Mouse (Mus musculus) liver, postnatal 0 days (tissue): Measurements from ENCODE around the gene Map4k2. TPM values are rescaled to one million over a fixed set of nuclear protein-coding genes. Genes with fewer than 3 reads are reported as not detected.
A peak's percentile ranks its signal among the peaks of the same experiment; 100 is the strongest.

Experiments used
- ATAC-seq: fragments of 200-750 bp; cut with Nextera tagmentation; 2 replicates; pipeline ENCODE4 v1.8.0; 2017; ENCODE audit warnings: mild to moderate bottlenecking, moderate library complexity
- DNase-seq: peaks from one replicate; pipeline ENCODE4 v3.0.0-alpha.2; 2016
- H3K27ac ChIP-seq: fragments of 300-500 bp; sonication (generic); 2 replicates; pipeline ENCODE4 v1.5.1; 2014; ENCODE audit warnings: antibody characterized with exemption, moderate library complexity, mild to moderate bottlenecking, low read depth
- H3K27me3 ChIP-seq: fragments of 300-500 bp; sonication (generic); 2 replicates; pipeline ENCODE4 v1.6.1; 2014; ENCODE audit warnings: low read length, control low read depth, mixed read lengths; ENCODE audit not compliant: insufficient read depth
- H3K36me3 ChIP-seq: fragments of 300-500 bp; sonication (generic); replicated peaks from 2 replicates; pipeline ENCODE4 v1.6.1; 2014; ENCODE audit warnings: mild to moderate bottlenecking, control low read depth, low read length, moderate library complexity, mixed read lengths; ENCODE audit not compliant: insufficient read depth
- H3K4me1 ChIP-seq: fragments of 300-500 bp; sonication (generic); 2 replicates; pipeline ENCODE4 v1.6.1; 2014; ENCODE audit warnings: antibody characterized with exemption, mild to moderate bottlenecking, control low read depth; ENCODE audit not compliant: insufficient read depth
- H3K4me2 ChIP-seq: fragments of 300-500 bp; sonication (generic); 2 replicates; pipeline ENCODE4 v1.6.1; 2014; ENCODE audit warnings: low read depth, mild to moderate bottlenecking, low read length, moderate library complexity, mixed read lengths
- H3K4me3 ChIP-seq: fragments of 300-500 bp; sonication (generic); 2 replicates; pipeline ENCODE4 v1.5.1; 2014; ENCODE audit warnings: low read depth, low read length
- H3K9ac ChIP-seq: fragments of 300-500 bp; sonication (generic); replicated peaks from 2 replicates; pipeline ENCODE4 v1.6.1; 2014; ENCODE audit warnings: mild to moderate bottlenecking, moderate library complexity
- H3K9me3 ChIP-seq: fragments of 300-500 bp; sonication (generic); 2 replicates; pipeline ENCODE4 v1.6.1; 2016; ENCODE audit warnings: mild to moderate bottlenecking, control low read depth, low read length, mixed read lengths
- CTCF ChIP-seq: sonication (generic); IDR thresholded peaks from 2 replicates; pipeline ENCODE4 v1.5.1; 2016; ENCODE audit warnings: antibody characterized with exemption, low read depth
- EP300 ChIP-seq: IDR thresholded peaks from 2 replicates; pipeline ENCODE4 v1.6.1; 2016; ENCODE audit warnings: antibody characterized with exemption, low read depth, mild to moderate bottlenecking
- WGBS: fragments of 180-500 bp; shearing (Covaris S2); extraction: QIAGEN DNeasy Blood & Tissue Kit; methylation state at CpG from one replicate; pipeline ENCODE4 v1.1.7; 2014; ENCODE audit not compliant: insufficient replicate concordance; 5-methylcytosine and 5-hydroxymethylcytosine counted together
- polyA plus RNA-seq: library from polyadenylated mRNA; unstranded; fragments of >200 nt; fragmentation: Nextera tagmentation; extraction: Ambion mirVana; gene quantifications from 2 replicates; pipeline ENCODE4 v1.2.1, GENCODE M21; 2015

Map4k2 gene
- polyA plus RNA-seq, result 5.6 and 5.7 TPM in 2 replicates

DNA sequence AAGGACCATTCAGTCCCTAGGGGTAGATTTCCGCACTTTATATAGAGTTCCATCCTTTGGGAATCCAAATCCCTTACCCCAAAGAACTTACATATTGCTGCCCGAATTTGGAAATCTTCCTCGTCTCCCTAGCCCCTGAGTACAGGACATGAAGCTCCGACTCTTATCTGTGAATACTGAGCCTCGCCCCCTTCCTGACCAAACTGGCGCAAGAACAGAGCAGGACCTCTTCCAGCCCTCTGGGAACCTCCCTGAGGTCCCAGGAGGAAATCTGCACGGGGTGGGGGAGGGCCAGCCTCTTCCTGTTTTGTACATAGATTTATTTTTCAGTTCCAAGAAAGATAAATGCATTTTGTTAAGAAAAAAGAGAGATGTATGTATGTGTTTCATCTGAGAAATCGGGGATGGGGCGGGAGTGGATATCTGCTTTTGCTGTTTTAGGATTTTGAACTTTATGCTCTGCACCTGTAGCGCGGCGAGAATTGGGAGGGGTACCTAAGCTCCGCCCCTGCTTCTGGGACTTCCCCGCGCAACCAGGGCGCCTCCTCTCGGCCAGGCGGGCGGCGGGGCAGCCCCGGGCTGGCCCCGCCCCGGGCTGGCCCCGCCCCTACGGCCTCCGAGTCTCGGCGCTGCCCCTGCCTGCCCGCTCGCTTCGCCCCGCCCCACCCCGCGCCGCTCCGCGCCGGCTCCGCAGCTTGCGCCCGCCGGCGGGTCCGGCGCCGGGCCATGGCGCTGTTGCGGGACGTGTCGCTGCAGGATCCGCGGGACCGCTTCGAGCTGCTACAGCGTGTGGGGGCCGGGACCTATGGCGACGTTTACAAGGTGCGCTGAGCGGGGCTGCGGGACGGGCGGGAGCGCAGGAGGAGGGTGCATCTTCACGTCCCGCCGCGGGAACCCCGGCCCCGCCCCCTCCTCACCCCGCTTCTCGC lies at the start of gene Map4k2:
Map4k2 (plus strand) TSS at position 612 of the 929 bp plus-strand sequence.
- H3K4me1 ChIP-seq, result peaks cover 42% of the 10 kb centered on the region
- DNase-seq, result peak; percentile 94
- peak; percentile 38; the same call in 1 of the 2 replicates for TF ChIP-seq EP300
- TF ChIP-seq CTCF, result peak; percentile 50; the same call in 1 of the 2 replicates

GRCm38 (mm10) chr19:6292262-6292661 lies 48.7 kb upstream of the Map4k2 start:
- no peak for ATAC-seq
- no peak overlapping the region for H3K4me3 ChIP-seq
- H3K27ac ChIP-seq, result peak overlapping the region; percentile 92
- no peak overlapping the region for H3K9ac ChIP-seq
- H3K4me1 ChIP-seq, result peaks cover 42% of the 10 kb centered on the region
- H3K4me2 ChIP-seq, result no peak overlapping the region
- H3K27me3 ChIP-seq, result no peaks in the 10 kb centered on the region
- DNase-seq, result no peak
- TF ChIP-seq CTCF (no peak), EP300 (no peak)
- no peaks in the 10 kb centered on the region for H3K9me3 ChIP-seq
- WGBS, result 76% methylated on average over 5 of the region's 5 CpGs
- H3K36me3 ChIP-seq, result peaks cover 42% of the 10 kb centered on the region

More for the DNA sequence above, at the start of gene Map4k2:
- peak; percentile 92 for ATAC-seq
- H3K4me3 ChIP-seq, result peak within 1 kb of the TSS; percentile 76
- H3K9ac ChIP-seq, result peak within 1 kb of the TSS; percentile 75
- H3K9me3 ChIP-seq, result no peaks in the 10 kb centered on the region
- H3K36me3 ChIP-seq, result peaks cover 43% of the 10 kb centered on the region
- H3K4me2 ChIP-seq, result peak within 1 kb of the TSS; percentile 94
- WGBS, result 2% methylated on average over 50 of the region's 72 CpGs
- H3K27ac ChIP-seq, result peak within 1 kb of the TSS; percentile 94
- no peaks in the 10 kb centered on the region for H3K27me3 ChIP-seq

DNA sequence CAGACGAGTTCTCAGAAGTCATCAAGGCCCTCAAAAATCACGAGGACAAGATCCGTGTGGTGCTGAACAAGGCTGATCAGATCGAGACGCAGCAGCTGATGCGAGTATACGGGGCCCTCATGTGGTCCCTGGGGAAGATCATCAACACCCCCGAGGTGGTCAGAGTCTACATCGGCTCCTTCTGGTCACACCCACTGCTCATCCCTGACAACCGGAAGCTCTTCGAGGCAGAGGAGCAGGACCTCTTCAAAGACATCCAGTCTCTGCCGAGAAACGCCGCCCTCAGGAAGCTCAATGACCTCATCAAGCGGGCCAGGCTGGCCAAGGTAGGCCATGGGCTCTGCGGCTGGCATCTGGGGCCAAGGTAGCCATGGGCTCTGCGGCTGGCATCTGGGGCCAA lies 46.6 kb upstream of the Map4k2 start:
- TF ChIP-seq EP300 (no peak), CTCF (no peak)
- ATAC-seq, result no peak
- Histone ChIP-seq H3K27ac (no peak overlapping the region), H3K9me3 (no peaks in the 10 kb centered on the region), H3K9ac (no peak overlapping the region), H3K4me2 (no peak overlapping the region), H3K4me1 (peaks cover 56% of the 10 kb centered on the region), H3K36me3 (peaks cover 58% of the 10 kb centered on the region), H3K27me3 (no peaks in the 10 kb centered on the region), H3K4me3 (no peak overlapping the region)
- no peak for DNase-seq
- WGBS, result 87% methylated on average over 17 of the region's 17 CpGs

DNA sequence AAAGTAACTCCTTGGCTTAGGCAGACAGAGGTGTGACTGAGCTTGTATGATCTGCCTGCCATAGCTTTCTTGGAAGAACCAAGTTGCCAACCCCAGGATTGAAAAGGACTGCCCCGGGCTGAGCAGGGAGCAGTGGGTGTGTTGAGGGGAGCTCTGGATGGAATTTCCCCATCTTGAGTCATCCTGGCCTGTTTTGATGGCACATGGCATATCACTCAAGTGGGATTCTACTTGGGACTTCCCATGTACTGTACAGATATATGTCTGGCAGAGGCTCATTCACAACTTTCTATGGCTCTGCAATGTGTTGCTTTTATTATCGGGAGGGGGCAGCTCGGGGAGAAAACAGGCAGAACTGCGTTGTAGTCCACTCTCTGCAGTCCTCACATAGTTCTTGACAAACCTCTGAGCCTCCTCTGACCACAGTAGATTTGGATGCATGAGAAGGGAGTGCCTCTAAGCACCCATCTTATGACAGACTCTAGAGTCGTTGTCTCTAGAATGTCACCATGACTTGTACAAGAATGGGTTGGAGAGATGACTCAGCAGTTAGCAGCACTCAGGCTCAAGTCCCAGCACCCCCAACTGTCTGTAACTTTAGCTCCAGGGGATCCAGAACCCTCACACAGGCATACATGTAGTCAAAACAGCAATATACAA lies 44.3 kb upstream of the Map4k2 start:
- WGBS, result 71% methylated on average over 5 of the region's 5 CpGs
- ATAC-seq, result peak; percentile 12; the same call in 1 of the 2 replicates
- peaks cover 60% of the 10 kb centered on the region for H3K4me1 ChIP-seq

GRCm38 (mm10) chr19:6297641-6298040 lies 43.3 kb upstream of the Map4k2 start:
- H3K27ac ChIP-seq, result peak overlapping the region; percentile 88
- no peaks in the 10 kb centered on the region for H3K27me3 ChIP-seq
- no peaks in the 10 kb centered on the region for H3K9me3 ChIP-seq
- H3K4me2 ChIP-seq, result peak overlapping the region; percentile 45
- H3K4me3 ChIP-seq, result no peak overlapping the region
- DNase-seq, result peak; percentile 75
- no peak for TF ChIP-seq CTCF
- peak; percentile 63; the same call in 1 of the 2 replicates for TF ChIP-seq EP300
- ATAC-seq, result peak; percentile 54
- peaks cover 52% of the 10 kb centered on the region for H3K36me3 ChIP-seq
- H3K9ac ChIP-seq, result peak overlapping the region; percentile 51
- peaks cover 62% of the 10 kb centered on the region for H3K4me1 ChIP-seq
- WGBS, result 41% methylated on average over 9 of the region's 9 CpGs

More for the DNA sequence above, 44.3 kb upstream of the Map4k2 start:
- Histone ChIP-seq H3K9ac (peak overlapping the region; percentile 51), H3K4me3 (no peak overlapping the region), H3K27me3 (no peaks in the 10 kb centered on the region), H3K27ac (peak overlapping the region; percentile 88), H3K36me3 (peaks cover 59% of the 10 kb centered on the region), H3K9me3 (no peaks in the 10 kb centered on the region), H3K4me2 (peak overlapping the region; percentile 45)
- TF ChIP-seq CTCF (no peak), EP300 (no peak)
- DNase-seq, result no peak

GRCm38 (mm10) chr19:6299003-6299402 lies 41.9 kb upstream of the Map4k2 start:
- no peak overlapping the region for H3K4me3 ChIP-seq
- TF ChIP-seq CTCF (no peak), EP300 (no peak)
- no peak overlapping the region; the same call in 1 of the 2 replicates for H3K9ac ChIP-seq
- peaks cover 47% of the 10 kb centered on the region for H3K36me3 ChIP-seq
- H3K4me1 ChIP-seq, result peaks cover 74% of the 10 kb centered on the region
- H3K27me3 ChIP-seq, result no peaks in the 10 kb centered on the region
- H3K4me2 ChIP-seq, result peak overlapping the region; percentile 46
- peak overlapping the region; percentile 88 for H3K27ac ChIP-seq
- 63% methylated on average over 4 of the region's 4 CpGs for WGBS
- H3K9me3 ChIP-seq, result no peaks in the 10 kb centered on the region
- no peak for ATAC-seq
- no peak for DNase-seq
